Mouse (Mus musculus): ENCODE data around the gene Nol10.

GRCm38 (mm10) chr12:17466791-17467190 lies 118.5 kb downstream of the Nol10 start:
- TF ChIP-seq CTCF (IDR thresholded peaks at IDR 0.05; ENCODE audit: borderline replicate concordance, control insufficient read depth, extremely low read depth, insufficient read depth, low read length, poor library complexity) (no peak), POLR2A (IDR thresholded peaks at IDR 0.05; ENCODE audit: control insufficient read depth, extremely low read depth, insufficient read depth, low read length, poor library complexity) (no peak)
